Mouse (Mus musculus): ENCODE measurements around the gene Gja10.

Gene Gja10

GRCm38 (mm10) chr4:32560724-32561554, 41.6 kb downstream of the Gja10 start:
- DNase-seq = no peak

- DNase-seq = no peak
Observed at GRCm38 (mm10) chr4:32560246-32560645, 42.3 kb downstream of the Gja10 start.

DNA sequence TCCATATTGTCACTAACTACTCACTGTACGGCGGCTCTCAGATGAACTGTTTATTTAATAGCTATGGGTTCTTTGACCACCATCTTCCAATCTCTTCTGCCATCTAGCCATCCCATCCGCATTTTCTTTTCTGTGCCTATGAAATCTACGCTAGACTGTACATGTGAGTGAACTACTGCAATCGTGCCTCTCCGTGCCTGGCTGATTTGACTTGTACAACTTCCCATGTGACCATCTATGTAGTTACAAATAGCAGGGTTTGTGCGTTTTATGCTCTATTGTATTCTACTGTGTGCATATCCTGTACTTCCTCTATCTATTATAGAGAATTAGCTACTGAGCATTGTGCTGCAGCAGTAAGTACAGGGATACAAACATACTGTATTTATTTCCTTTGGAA, 47.1 kb downstream of the Gja10 start:
- DNase-seq = no peak

DNA sequence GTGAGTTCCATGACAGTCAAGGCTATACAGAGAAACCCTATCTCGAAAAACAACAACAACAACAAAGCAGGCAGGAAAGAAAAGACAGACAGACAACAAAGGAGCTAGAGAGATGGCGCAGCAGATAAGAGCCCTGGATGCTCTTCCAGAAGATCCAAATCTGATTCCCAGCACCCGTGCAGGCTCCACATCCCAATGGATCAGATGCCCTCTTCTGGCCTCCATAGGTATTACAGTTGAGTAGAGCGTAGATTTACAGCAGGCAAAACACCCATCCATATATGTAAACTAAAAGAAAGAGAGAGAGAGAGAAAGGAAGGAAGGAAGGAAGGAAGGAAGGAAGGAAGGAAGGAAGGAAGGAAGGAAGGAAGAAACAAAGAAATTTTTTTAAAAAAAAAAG, 51.2 kb downstream of the Gja10 start:
- DNase-seq = no peak

DNA sequence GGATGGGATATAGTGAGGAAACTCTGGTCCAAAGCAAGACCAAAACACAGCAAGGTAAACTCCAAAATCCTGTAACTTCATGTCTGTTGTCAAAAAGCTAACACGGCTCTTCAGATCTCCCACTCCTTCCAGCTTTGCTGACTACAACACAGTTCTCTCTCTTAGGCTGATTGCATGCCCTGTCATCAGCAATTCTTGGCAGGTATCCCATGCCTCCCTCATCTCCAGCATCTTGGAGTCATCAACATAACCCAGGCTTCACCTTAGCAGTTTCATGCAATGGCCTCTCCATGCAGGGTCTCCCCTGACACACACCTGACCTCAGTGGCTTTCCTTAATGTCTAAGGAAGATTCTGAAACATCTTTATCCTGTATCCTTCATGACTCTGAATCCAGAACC, 53.4 kb downstream of the Gja10 start:
- no peak for DNase-seq
